Mouse (Mus musculus) heart, postnatal 36 days (tissue): ENCODE results near the gene Steap1. TPM values are rescaled to one million over a fixed set of nuclear protein-coding genes. Genes with fewer than 3 reads are reported as not detected.
A peak's percentile ranks its signal among the peaks of the same experiment; 100 is the strongest.

Experiments
- DNase-seq, 2 experiments: peaks; one replicate each; pipeline ENCODE4 v3.0.0; 2021 to 2022
- intact Hi-C: fragments of 180-260 bp; cut with DNase I; formaldehyde crosslinking; loops from one replicate; pipeline ENCODE4 v1.15.1; 2025
- total RNA-seq, 2 experiments: library from RNA; stranded (reverse); gene quantifications; 2 replicates each; pipeline ENCODE4 v1.2.3; 2021

Gene Steap1
- total RNA-seq: under 1 TPM in 1 of 2 experiments, not detected in 1; 0.22 TPM

- intact Hi-C loops: loop anchor here (1.0 to 2.0 kb wide), 2 partner anchors 102 to 255 kb away; no protein-coding TSS in a partner anchor
These were observed at the start of gene Steap1 for GRCm38 (mm10) chr5:5748866-5749682. Gene Steap1, minus strand, starts transcription at chr5:5749326.

GRCm38 (mm10) chr5:5787106-5787505 is 38.0 kb upstream of the Steap1 start:
- intact Hi-C loops: no loop called here
- DNase-seq: no peak

More at GRCm38 (mm10) chr5:5748866-5749682, at the start of gene Steap1:
- peak; percentile 89 to 94 for DNase-seq

DNA sequence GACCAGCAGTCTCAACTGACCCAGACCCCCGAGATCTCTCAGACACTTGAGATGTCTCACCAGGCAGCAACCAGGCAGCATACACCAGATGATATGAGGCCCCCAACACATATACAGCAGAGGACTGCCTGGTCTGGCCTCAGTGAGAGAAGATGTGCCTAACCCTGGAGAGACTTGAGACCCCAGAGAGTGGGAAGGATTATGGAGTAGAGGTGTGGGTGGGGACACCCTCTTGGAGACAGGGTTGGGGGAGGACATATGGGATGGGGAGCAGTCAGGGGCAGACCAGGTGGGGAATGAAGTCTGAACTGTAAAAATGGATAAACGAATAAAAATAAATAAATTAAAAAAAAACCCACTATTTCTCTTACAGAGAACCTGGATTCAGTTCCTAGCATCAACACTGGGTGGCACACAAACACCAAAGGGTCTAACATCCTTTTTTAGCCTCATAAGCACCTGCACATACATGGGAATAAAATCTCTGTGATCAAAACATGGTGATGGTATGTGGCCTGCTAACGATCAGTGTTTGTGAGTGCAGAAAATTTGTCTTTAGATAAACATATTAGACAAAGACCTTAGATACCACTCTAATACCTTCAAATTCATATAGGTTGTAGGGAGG is 7.4 kb upstream of the Steap1 start:
- intact Hi-C loops: no loop called here

DNA sequence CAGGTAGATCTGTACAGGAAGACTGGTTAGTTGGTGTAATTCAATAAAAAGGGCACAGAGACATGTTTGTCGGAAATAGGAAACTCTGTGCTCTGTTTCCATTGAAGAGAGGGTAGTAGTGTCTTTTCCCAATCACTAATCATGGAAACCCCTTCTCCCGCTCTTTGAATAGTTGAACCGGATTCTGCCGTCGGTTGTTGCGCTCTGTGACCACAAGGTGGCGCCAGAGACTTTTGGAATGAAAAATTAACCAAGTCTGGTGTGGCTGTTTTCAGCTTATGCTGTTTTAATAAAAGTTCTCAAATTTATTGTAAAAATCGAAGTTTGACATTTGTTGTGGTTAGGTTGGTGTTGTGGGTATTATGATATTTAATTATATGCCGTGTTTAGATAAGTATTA is 5.9 kb upstream of the Steap1 start:
- peak; percentile 55 to 67 for DNase-seq
- intact Hi-C loops: no loop called here

More for the DNA sequence above, 7.4 kb upstream of the Steap1 start:
- no peak for DNase-seq

- peak; percentile 11 to 21 for DNase-seq
- intact Hi-C loops: loop anchor here (1.0 to 5.0 kb wide), 3 partner anchors 103 to 787 kb away; no protein-coding TSS in a partner anchor
These were observed 671 bp upstream of the Steap1 start for GRCm38 (mm10) chr5:5749772-5750222.

- intact Hi-C loops: no loop called here
- no peak for DNase-seq
These were observed 14.7 kb downstream of the Steap1 start for GRCm38 (mm10) chr5:5734445-5734844.

GRCm38 (mm10) chr5:5732858-5733257 is 16.3 kb downstream of the Steap1 start:
- intact Hi-C loops: no loop called here
- DNase-seq: no peak

DNA sequence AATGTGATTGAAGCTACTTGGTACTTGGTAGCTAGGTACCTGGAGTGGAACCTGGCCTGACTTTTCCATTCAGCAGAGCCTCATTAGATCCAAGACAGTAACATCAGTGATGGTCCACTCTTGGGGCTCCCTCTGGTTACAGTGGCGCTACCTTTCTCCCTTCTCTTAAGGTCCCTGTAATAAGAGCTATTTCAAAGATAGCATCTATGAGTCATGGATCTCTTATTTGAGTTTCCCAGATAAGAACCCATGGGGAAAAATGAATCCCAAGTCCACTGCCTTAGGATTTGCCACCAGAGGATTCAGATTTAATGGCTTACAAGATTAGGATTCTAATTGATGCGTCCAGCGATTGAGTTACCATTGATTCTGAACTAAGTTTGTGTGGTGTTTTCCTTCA is 16.9 kb downstream of the Steap1 start:
- intact Hi-C loops: no loop called here

DNA sequence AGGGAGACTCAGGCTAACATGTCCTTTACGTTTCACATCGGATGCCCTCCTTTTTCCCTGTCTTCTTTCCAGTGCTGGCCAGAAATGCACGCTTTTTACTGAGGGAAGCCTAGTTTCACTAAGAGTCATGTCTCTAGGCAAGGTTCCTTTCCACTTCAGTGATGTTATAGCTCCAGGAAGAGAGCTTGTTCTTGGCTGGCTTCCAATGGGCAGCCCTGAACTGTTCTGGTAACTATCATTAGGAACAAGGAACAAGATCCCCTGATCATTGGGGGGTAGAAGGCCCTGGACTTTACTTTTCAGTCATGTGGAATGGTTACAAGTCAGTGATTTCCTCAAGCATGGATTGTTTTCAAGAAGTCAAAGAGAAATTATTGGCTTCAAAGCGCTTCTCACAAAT is 19.2 kb downstream of the Steap1 start:
- no peak for DNase-seq
- intact Hi-C loops: no loop called here

More for the DNA sequence above, 16.9 kb downstream of the Steap1 start:
- DNase-seq: no peak

DNA sequence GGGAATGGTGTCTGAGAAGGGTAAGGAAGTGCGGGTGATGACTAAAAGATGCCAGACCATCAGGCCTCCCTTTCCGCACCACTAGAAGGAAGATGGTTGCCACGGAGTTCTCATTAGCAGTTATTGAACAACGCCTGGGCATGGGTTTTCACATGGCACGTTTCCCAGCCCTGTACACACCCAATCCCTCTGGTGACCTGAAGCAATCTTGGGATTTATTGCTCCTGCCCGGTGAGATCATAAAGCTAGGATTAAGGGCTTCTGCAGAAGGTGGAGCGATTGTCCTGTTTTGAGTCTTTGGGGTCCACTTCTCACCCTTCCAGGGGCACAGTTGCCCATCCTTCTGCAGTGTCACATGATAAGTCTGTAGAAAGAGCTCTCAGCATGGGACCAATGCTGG is 26.9 kb downstream of the Steap1 start:
- intact Hi-C loops: no loop called here
- no peak for DNase-seq

DNA sequence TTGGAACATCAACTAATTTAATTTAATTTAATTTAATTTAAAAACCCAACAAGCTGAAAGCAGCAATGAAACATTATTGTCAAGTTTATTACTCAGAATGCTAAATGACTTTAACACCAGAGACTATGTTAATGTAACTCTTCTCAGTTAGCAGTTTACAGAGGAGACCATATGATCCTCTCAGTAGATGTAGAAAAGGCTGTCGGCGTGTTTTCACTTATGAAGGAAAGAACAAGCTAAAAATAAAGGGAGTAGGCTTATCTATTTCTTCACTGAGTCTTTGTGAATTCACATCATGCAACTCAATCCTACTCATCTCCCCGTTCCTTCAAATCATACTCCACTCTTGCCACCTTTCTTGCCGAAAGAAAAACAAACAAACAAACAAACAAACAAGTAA is 38.1 kb downstream of the Steap1 start:
- DNase-seq: no peak

GRCm38 (mm10) chr5:5707341-5708278 is 41.5 kb downstream of the Steap1 start:
- intact Hi-C loops: no loop called here
- DNase-seq: no peak

More for the DNA sequence above, 38.1 kb downstream of the Steap1 start:
- intact Hi-C loops: no loop called here

DNA sequence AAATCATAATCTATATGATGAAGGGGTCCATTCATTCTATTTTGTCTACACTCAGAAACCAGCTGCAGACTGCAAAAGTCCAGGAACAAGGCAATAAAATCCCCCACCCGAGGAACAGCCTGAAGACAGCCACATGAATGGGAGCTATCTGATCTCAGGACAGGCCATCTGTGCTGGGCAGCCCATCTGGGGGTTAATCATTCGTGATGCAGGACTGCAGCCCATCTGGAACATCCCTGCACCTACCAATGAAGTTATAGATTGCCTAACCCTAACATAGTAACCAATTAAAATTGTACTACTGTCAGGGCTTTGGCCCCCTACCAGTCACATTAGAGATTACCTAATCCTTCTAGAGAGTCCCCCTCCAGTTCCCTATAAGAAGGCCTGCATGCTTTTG is 44.1 kb downstream of the Steap1 start:
- intact Hi-C loops: no loop called here

DNA sequence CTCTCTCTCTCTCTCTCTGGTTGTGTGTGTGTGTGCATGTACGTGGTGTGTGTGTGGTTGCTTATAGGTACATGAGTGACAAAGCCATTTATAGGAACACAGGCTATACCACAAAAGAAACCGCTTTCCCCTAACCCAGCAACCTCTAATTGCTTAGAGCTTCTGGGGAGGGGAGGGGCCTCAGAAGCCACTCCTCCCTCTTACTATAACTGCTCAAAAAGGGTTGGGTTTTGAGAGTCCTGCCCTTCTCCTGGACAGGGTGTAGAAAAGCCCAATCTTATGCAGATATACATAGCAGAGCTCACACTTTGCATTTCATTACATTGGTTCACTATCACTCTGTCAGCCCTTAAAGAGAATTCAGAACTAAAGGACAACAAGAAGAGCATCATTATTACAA is 48.7 kb downstream of the Steap1 start:
- no peak for DNase-seq
- intact Hi-C loops: no loop called here

More for the DNA sequence above, 44.1 kb downstream of the Steap1 start:
- no peak for DNase-seq

DNA sequence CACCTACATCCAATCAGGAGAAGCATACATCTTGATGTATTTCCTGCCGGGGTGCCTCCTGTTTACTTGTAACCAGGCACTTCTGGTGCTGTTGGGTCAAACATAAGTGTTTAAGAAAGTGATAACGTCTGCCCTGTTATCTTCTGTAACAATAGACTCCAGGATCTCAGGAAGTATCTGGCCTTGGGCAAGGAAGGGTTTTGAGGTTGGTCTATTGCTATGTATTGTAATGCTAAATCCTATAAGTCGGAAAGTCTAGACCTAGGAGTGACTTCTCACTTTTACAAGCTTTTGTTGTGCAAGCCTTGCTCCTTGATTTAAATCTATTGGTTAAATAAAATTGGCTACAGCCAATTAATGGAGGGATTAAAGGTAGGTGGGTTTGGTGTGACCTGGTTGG is 50.3 kb downstream of the Steap1 start:
- intact Hi-C loops: no loop called here
- DNase-seq: no peak

DNA sequence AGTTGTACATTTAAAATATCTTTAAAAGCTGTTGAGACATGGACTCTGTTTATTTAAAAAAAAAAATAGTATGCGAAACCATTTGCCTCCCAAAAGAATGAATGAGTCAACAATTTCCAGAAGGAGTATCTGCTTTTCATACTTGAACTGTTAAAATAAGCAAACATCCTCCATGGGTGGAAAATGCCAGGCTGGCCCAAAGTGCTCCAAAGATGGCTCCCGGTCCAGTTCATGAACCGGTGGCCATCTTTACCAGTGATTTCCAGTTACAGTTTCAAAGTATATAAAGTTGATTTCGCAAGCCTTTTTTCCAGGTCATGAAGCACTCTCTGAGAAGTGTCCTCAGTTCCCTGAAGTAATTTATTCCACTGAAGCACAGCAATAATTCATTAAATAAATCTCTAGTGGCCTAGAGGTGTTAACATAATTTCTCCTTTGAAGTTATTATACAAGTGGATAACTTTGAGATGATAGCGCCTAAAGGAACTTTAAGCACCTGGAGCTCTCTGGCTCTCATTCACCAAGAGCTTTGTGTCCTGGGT is 53.7 kb downstream of the Steap1 start:
- intact Hi-C loops: no loop called here
- DNase-seq: no peak

- intact Hi-C loops: no loop called here
- peak; percentile 49 to 52 for DNase-seq
These were observed 55.0 kb downstream of the Steap1 start, which contains the start of gene Steap2 for GRCm38 (mm10) chr5:5693956-5694653. Gene Steap2, minus strand, starts transcription at chr5:5694578.

GRCm38 (mm10) chr5:5693541-5693955 is 55.6 kb downstream of the Steap1 start:
- intact Hi-C loops: no loop called here
- DNase-seq: no peak

- intact Hi-C loops: loop anchor here (1.0 kb wide), 1 partner anchor 26 kb away; no protein-coding TSS in a partner anchor
These were observed 56.9 kb downstream of the Steap1 start for GRCm38 (mm10) chr5:5692167-5692738.

More at GRCm38 (mm10) chr5:5692167-5692738, 56.9 kb downstream of the Steap1 start:
- DNase-seq: no peak
